Mouse (Mus musculus): ENCODE measurements around the gene Snx22. TPM values are rescaled to one million over a fixed set of nuclear protein-coding genes. Genes with fewer than 3 reads are reported as not detected.

Snx22 gene
- polyA plus RNA-seq, 1 experiment from 2014 or later, result 3.1 TPM

DNA sequence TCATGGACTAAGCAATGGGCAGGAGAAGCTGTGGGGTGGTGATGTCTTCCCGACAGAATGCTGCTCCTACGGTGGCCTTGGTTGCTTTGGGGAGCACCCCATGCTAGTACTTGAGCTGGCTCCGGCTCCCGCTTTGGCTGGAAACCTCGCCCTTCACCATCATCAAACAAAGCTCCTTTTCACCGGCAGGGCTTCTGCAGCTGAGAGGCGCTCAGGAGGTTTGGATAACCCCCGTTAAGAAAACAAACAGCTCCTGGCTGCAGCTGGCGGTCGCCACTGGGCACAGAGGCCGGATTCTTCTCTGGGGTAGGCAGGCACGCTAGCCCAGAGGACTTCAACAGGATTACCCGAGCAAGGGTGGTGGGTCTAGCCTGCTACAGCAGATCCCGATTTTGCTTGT is 9.0 kb upstream of the Snx22 start:
- Histone ChIP-seq H3K4me1 (ENCODE audit: control insufficient read depth, insufficient read depth, low read length) (peaks cover 7% of the 10 kb centered on the region), H3K27ac (ENCODE audit: low read length) (no peak overlapping the region), H3K4me3 (replicated peaks; ENCODE audit: low read length) (peak overlapping the region; percentile 4; the same call in 1 of the 2 replicates), H3K4me2 (ENCODE audit: low read depth, low read length) (no peak overlapping the region), H3K9ac (ENCODE audit: low read length) (peak overlapping the region; percentile 54; the same call in 1 of the 2 replicates), H3K9me3 (replicated peaks; ENCODE audit: control insufficient read depth, low read length) (no peaks in the 10 kb centered on the region), H3K27me3 (ENCODE audit: control insufficient read depth, insufficient read depth, low read length) (no peaks in the 10 kb centered on the region), H3K36me3 (ENCODE audit: control insufficient read depth, insufficient read depth, low read length) (no peaks in the 10 kb centered on the region)
- no peak for ATAC-seq (ENCODE audit: insufficient read depth, low FRiP score)
- WGBS, result 7% methylated on average over 14 of the region's 14 CpGs

DNA sequence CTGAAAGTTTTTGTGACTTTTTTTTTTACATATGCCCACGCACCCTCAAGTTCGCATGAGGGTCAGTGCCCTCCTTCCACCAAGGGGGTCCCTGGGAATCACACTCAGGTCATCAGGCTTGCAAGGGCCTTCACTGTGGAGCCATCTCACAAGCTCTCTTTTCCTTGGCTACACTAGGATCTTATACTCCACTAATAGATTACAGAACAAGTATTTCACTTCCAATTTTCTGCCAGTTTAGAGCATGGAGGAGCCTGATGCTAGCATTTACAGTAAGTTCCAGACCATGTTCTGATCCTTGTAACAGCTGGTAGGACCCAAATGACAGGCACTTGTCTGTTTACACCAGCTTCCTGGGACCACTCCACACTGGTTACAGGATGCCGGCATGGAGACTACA is 8.6 kb upstream of the Snx22 start:
- Histone ChIP-seq H3K9me3 (replicated peaks; ENCODE audit: control insufficient read depth, low read length) (no peaks in the 10 kb centered on the region), H3K36me3 (ENCODE audit: control insufficient read depth, insufficient read depth, low read length) (no peaks in the 10 kb centered on the region), H3K27ac (ENCODE audit: low read length) (no peak overlapping the region), H3K9ac (ENCODE audit: low read length) (peak overlapping the region; percentile 54; the same call in 1 of the 2 replicates), H3K4me1 (ENCODE audit: control insufficient read depth, insufficient read depth, low read length) (peaks cover 7% of the 10 kb centered on the region), H3K4me2 (ENCODE audit: low read depth, low read length) (no peak overlapping the region), H3K4me3 (replicated peaks; ENCODE audit: low read length) (no peak overlapping the region; the same call in 1 of the 2 replicates), H3K27me3 (ENCODE audit: control insufficient read depth, insufficient read depth, low read length) (no peaks in the 10 kb centered on the region)
- WGBS, result 57% methylated on average over 3 of the region's 3 CpGs
- ATAC-seq (ENCODE audit: insufficient read depth, low FRiP score), result no peak

DNA sequence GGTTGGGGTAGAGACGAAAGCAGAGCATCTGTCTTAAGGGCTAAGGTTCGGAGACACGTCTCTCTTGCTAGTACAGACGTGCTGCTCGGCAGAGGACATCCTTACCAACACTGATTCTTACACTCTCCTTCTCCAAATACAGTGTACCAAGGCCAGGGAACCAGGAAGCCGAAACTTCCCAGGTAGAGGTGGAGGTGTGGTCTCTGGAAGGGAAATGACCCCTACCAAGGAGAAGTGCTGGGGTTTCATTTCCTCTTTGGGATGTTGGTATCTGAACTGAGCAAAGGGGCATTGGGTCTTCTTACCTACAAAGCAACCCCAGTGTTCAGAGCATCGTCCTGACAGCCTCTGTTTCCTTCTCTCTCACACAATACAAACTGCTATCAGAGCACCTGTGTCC is 3.2 kb upstream of the Snx22 start:
- Histone ChIP-seq H3K27ac (ENCODE audit: low read length) (no peak overlapping the region), H3K27me3 (ENCODE audit: control insufficient read depth, insufficient read depth, low read length) (peaks cover 12% of the 10 kb centered on the region), H3K4me1 (ENCODE audit: control insufficient read depth, insufficient read depth, low read length) (peaks cover 7% of the 10 kb centered on the region), H3K9me3 (replicated peaks; ENCODE audit: control insufficient read depth, low read length) (no peaks in the 10 kb centered on the region), H3K36me3 (ENCODE audit: control insufficient read depth, insufficient read depth, low read length) (no peaks in the 10 kb centered on the region), H3K4me2 (ENCODE audit: low read depth, low read length) (no peak overlapping the region), H3K4me3 (replicated peaks; ENCODE audit: low read length) (no peak overlapping the region), H3K9ac (ENCODE audit: low read length) (no peak overlapping the region)
- no peak for ATAC-seq (ENCODE audit: insufficient read depth, low FRiP score)
- 85% methylated on average over 7 of the region's 7 CpGs for WGBS

DNA sequence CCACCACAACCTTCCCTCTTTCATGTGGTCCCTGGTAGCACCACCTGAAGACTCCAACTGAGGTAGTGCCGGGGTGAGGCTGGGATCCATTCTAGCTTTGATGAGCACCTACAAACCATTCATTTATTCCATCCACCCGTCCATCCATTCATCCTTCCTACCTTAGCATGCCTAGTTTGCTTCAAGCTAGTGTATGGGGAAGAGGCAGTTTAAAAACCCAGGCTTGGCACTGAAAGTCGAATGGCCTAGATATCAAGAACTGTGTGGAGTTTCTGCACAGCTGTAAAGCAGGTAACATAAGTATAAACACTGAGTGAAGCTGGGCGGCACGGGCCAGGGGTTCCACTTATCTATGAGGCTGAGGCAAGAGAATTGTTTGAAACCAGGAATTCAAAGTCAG is 632 bp upstream of the Snx22 start:
- H3K27ac ChIP-seq (ENCODE audit: low read length), result no peak overlapping the region
- no peak overlapping the region for H3K9ac ChIP-seq (ENCODE audit: low read length)
- H3K4me2 ChIP-seq (ENCODE audit: low read depth, low read length), result no peak overlapping the region
- no peak for ATAC-seq (ENCODE audit: insufficient read depth, low FRiP score)
- peaks cover 15% of the 10 kb centered on the region for H3K27me3 ChIP-seq (ENCODE audit: control insufficient read depth, insufficient read depth, low read length)
- H3K36me3 ChIP-seq (ENCODE audit: control insufficient read depth, insufficient read depth, low read length), result peaks cover 13% of the 10 kb centered on the region; the same call in 1 of the 2 replicates
- H3K4me3 ChIP-seq (replicated peaks; ENCODE audit: low read length), result no peak overlapping the region
- no peaks in the 10 kb centered on the region for H3K9me3 ChIP-seq (replicated peaks; ENCODE audit: control insufficient read depth, low read length)
- 83% methylated on average over 5 of the region's 5 CpGs for WGBS
- peaks cover 7% of the 10 kb centered on the region for H3K4me1 ChIP-seq (ENCODE audit: control insufficient read depth, insufficient read depth, low read length)

DNA sequence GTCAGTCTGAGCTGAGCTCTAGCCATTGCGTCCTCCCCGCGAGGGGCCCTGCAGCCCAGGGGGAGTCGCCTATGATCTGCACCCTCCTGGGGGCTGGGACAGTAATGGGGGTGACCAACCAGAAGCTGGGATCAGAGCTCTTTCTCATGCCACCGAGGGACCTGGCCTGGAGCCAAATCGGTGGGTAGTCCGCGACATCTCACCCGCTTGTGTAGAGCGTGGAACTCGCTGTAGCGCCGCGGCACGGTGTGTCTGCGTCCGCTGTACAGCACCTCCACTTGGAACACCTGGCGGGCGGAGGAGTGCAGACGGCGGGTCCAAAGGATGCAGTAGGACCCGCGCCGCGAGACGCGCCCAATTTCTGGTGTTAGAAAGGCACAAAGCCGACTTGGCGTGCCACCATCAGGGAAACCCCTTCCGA is 538 bp downstream of the Snx22 start:
- Histone ChIP-seq H3K4me3 (replicated peaks; ENCODE audit: low read length) (peak overlapping the region; percentile 54), H3K4me1 (ENCODE audit: control insufficient read depth, insufficient read depth, low read length) (peaks cover 7% of the 10 kb centered on the region)
- WGBS, result 1% methylated on average over 30 of the region's 30 CpGs

DNA sequence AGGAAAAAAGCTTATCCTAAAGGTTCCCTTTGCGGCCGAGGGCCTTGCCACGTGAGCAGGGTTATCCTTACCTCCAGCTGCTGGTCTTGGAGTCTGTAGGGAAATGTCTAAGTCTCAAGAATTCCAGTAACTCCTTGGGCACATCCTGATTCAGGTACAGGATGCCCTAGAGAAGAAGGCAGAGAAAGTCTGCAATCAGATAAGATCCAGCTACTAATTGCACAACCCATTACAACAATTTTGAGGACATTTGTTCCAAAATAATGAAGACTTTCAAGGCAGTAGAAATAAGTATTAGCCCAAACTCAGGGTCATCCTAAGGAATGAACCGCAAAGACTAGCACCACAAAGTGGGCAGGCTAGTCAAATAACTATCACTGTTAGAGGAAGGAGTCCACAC is 1.5 kb downstream of the Snx22 start:
- Histone ChIP-seq H3K9me3 (replicated peaks; ENCODE audit: control insufficient read depth, low read length) (no peaks in the 10 kb centered on the region), H3K4me2 (ENCODE audit: low read depth, low read length) (no peak overlapping the region), H3K4me1 (ENCODE audit: control insufficient read depth, insufficient read depth, low read length) (peaks cover 7% of the 10 kb centered on the region), H3K9ac (ENCODE audit: low read length) (no peak overlapping the region), H3K27ac (ENCODE audit: low read length) (no peak overlapping the region), H3K27me3 (ENCODE audit: control insufficient read depth, insufficient read depth, low read length) (peaks cover 15% of the 10 kb centered on the region), H3K4me3 (replicated peaks; ENCODE audit: low read length) (no peak overlapping the region), H3K36me3 (ENCODE audit: control insufficient read depth, insufficient read depth, low read length) (peaks cover 18% of the 10 kb centered on the region; the same call in 1 of the 2 replicates)
- 80% methylated on average over 4 of the region's 4 CpGs for WGBS
- no peak for ATAC-seq (ENCODE audit: insufficient read depth, low FRiP score)

More for the DNA sequence above, 538 bp downstream of the Snx22 start:
- Histone ChIP-seq H3K4me2 (ENCODE audit: low read depth, low read length) (peak overlapping the region; percentile 92), H3K27me3 (ENCODE audit: control insufficient read depth, insufficient read depth, low read length) (peaks cover 15% of the 10 kb centered on the region), H3K9ac (ENCODE audit: low read length) (peak overlapping the region; percentile 64), H3K9me3 (replicated peaks; ENCODE audit: control insufficient read depth, low read length) (no peaks in the 10 kb centered on the region), H3K27ac (ENCODE audit: low read length) (no peak overlapping the region), H3K36me3 (ENCODE audit: control insufficient read depth, insufficient read depth, low read length) (peaks cover 15% of the 10 kb centered on the region; the same call in 1 of the 2 replicates)
- peak; percentile 45; the same call in 1 of the 2 replicates for ATAC-seq (ENCODE audit: insufficient read depth, low FRiP score)

DNA sequence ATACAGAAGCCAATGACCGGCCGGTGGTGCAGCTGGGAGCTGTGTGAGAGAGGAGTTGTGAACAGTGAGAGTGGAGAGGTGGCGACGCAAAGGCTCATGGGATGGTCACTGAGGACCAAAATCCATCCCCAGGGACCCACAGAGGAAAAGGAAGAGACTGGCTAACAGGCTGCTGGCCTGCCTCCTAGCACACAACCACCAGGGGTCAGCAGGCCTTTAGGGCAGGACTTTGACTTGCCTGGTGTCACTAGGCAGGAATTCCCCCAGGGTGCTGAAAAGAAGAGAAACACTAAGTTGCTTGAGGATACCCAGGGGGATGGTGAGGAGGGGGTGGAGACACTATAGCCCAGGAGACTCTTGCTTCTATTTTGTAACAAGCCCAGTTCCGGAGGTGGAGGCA is 2.0 kb downstream of the Snx22 start:
- H3K27ac ChIP-seq (ENCODE audit: low read length), result no peak overlapping the region
- H3K9me3 ChIP-seq (replicated peaks; ENCODE audit: control insufficient read depth, low read length), result no peaks in the 10 kb centered on the region
- no peak overlapping the region for H3K4me2 ChIP-seq (ENCODE audit: low read depth, low read length)
- H3K4me1 ChIP-seq (ENCODE audit: control insufficient read depth, insufficient read depth, low read length), result peaks cover 7% of the 10 kb centered on the region
- no peak for ATAC-seq (ENCODE audit: insufficient read depth, low FRiP score)
- no peak overlapping the region for H3K4me3 ChIP-seq (replicated peaks; ENCODE audit: low read length)
- peaks cover 19% of the 10 kb centered on the region; the same call in 1 of the 2 replicates for H3K36me3 ChIP-seq (ENCODE audit: control insufficient read depth, insufficient read depth, low read length)
- 29% methylated on average over 5 of the region's 5 CpGs for WGBS
- H3K27me3 ChIP-seq (ENCODE audit: control insufficient read depth, insufficient read depth, low read length), result peaks cover 15% of the 10 kb centered on the region
- H3K9ac ChIP-seq (ENCODE audit: low read length), result no peak overlapping the region

DNA sequence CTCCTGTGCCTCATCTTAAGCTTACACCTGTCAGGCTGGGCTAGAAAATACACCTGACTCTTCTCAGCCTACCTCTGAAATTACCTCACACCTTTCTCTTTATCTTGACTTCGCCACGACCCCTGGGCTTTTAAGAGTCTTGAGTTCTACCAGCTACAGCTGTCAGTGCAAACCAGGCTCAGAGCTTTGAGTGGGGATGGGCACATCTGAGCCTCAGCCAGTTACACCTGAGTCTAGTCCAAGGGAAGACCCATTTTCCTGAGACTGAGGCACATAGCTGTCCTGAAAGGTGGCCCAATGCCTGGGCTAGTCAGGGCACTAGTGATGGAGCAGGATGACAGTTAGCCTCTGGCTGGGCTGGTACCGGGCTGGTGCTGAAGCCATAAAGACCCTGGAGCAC is 2.7 kb downstream of the Snx22 start:
- no peaks in the 10 kb centered on the region for H3K9me3 ChIP-seq (replicated peaks; ENCODE audit: control insufficient read depth, low read length)
- no peak overlapping the region for H3K9ac ChIP-seq (ENCODE audit: low read length)
- H3K27ac ChIP-seq (ENCODE audit: low read length), result no peak overlapping the region
- H3K36me3 ChIP-seq (ENCODE audit: control insufficient read depth, insufficient read depth, low read length), result peaks cover 22% of the 10 kb centered on the region; the same call in 1 of the 2 replicates
- 91% methylated on average over 3 of the region's 3 CpGs for WGBS
- peaks cover 15% of the 10 kb centered on the region for H3K27me3 ChIP-seq (ENCODE audit: control insufficient read depth, insufficient read depth, low read length)
- no peak for ATAC-seq (ENCODE audit: insufficient read depth, low FRiP score)
- H3K4me1 ChIP-seq (ENCODE audit: control insufficient read depth, insufficient read depth, low read length), result peaks cover 7% of the 10 kb centered on the region
- no peak overlapping the region for H3K4me3 ChIP-seq (replicated peaks; ENCODE audit: low read length)
- no peak overlapping the region for H3K4me2 ChIP-seq (ENCODE audit: low read depth, low read length)

DNA sequence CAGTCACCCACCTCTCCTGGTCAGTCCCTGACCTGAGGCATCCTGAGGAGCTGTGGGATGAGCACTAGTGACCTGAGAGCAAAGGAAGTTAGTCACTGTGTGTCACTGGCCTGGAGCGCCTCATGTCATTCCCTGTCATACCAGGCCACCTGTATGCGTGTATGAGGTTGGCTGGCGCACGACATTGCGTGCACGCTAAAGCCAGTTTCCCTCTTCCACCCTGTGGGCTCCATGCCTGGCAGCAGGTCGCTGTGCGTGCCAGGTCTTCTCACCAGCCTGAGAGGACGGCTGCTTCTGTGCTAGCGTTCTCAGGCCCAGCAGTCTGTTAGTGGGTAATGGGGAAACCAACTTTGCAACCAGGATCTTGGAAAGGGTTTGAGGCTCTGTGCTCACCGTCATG is 5.2 kb downstream of the Snx22 start:
- 95% methylated on average over 11 of the region's 11 CpGs for WGBS
- ATAC-seq (ENCODE audit: insufficient read depth, low FRiP score), result no peak

More for the DNA sequence above, 5.2 kb downstream of the Snx22 start:
- no peak overlapping the region for H3K27ac ChIP-seq (ENCODE audit: low read length)
- H3K4me3 ChIP-seq (replicated peaks; ENCODE audit: low read length), result no peak overlapping the region
- peaks cover 15% of the 10 kb centered on the region for H3K27me3 ChIP-seq (ENCODE audit: control insufficient read depth, insufficient read depth, low read length)
- H3K4me1 ChIP-seq (ENCODE audit: control insufficient read depth, insufficient read depth, low read length), result peaks cover 16% of the 10 kb centered on the region
- peaks cover 22% of the 10 kb centered on the region; the same call in 1 of the 2 replicates for H3K36me3 ChIP-seq (ENCODE audit: control insufficient read depth, insufficient read depth, low read length)
- H3K4me2 ChIP-seq (ENCODE audit: low read depth, low read length), result no peak overlapping the region
- H3K9me3 ChIP-seq (replicated peaks; ENCODE audit: control insufficient read depth, low read length), result no peaks in the 10 kb centered on the region
- no peak overlapping the region for H3K9ac ChIP-seq (ENCODE audit: low read length)
